16 mouse cellular contexts compared by ENCODE assay signal in the genomic region with DNA sequence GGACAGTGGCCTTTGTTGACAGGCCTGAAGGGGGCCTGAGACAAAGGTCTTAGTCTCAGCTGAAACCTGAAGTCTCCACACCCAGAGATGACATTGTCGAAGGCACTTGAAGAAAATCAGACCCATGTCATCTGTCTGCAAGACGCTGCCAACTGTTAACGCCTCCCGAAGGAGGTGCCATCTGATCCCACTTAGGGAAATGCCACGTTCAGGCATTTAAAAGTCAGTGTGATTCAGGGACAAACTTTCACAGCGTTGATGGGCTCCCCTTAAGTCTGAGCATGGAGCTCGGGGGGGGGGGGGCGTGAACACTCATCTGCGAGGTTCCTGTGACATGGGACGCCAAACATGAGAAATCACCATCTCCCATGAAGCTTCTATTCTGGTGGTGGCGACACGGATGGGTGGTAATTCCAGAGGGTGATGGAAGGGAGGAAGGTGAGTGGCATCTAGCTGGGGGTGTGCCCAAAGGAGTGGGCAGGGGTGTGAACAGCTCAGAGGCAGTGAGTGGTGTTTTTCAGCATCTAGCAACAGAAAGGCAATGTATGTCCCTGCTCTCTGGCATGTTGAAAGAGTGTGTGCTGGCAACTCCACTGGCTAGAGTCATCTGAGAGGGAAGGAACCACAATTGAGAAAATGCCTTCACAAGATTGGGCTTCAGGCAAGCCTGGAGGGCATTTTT.
DNase-seq lines count a peak whose midpoint lies in the region; ATAC-seq and TF ChIP-seq lines count a peak whose summit lies in the region.
"Had no signal": no experiment of that assay in that cellular context is flagged by ENCODE, and none has a peak within 500 bp of the region (broad histone marks: within the 10 kb centered on the region; RNA-seq: fewer than 3 reads in every experiment).

No protein-coding gene starts in this region.

- H3K4me3 ChIP-seq in forebrain, postnatal 0 days (ENCODE audit: low read depth, low read length): no peak overlapping the region
- H3K4me3 ChIP-seq: embryonic facial prominence, embryonic 12.5 days; heart, embryonic 10.5 days; midbrain, embryonic 12.5 days had no signal

- H3K4me1 ChIP-seq in forebrain, postnatal 0 days (ENCODE audit: insufficient read depth): no peaks in the 10 kb centered on the region
- H3K4me1 ChIP-seq: embryonic facial prominence, embryonic 12.5 days had no signal

- DNase-seq in right cerebral cortex, adult 18-20 months: peak; percentile 75
- DNase-seq in right cerebral cortex, postnatal 4 days: no peak
- DNase-seq in forebrain, postnatal 0 days: peak; percentile 62
- peak; percentile 29 to 81 for DNase-seq in left cerebral cortex, postnatal 14 days (ENCODE audit: low spot score in 2 of 2)
- DNase-seq in yolk sac, embryonic 10.5 days (ENCODE audit: low spot score): no peak
- no peak for DNase-seq in urinary bladder, postnatal 4 days (ENCODE audit: low spot score in 2 of 2)
- no peak for DNase-seq in Muller cell, postnatal 12 days (ENCODE audit: inconsistent ontology term)
- DNase-seq: adrenal gland, postnatal 36 days; gastrocnemius, postnatal 25 days; liver; lung, adult 18-20 months; lung, postnatal 4 days had no signal

- H3K27ac ChIP-seq in forebrain, postnatal 0 days (ENCODE audit: low read depth, low read length): no peak overlapping the region
- H3K27ac ChIP-seq: embryonic facial prominence, embryonic 12.5 days; midbrain, embryonic 12.5 days had no signal

- ATAC-seq in forebrain, postnatal 0 days: peak; percentile 85
- ATAC-seq: CD4-positive, CD25-positive, alpha-beta regulatory T cell, adult 4 months had no signal

- TF ChIP-seq CTCF in forebrain, postnatal 0 days (IDR thresholded peaks at IDR 0.05; ENCODE audit: low read depth): no peak

- no peak overlapping the region for H3K4me2 ChIP-seq in forebrain, postnatal 0 days (ENCODE audit: low read depth)
- H3K4me2 ChIP-seq: embryonic facial prominence, embryonic 12.5 days; midbrain, embryonic 12.5 days had no signal

- intact Hi-C loops in left cerebral cortex, postnatal 14 days (cut with DNase I): no loop called here

- no peaks in the 10 kb centered on the region for H3K27me3 ChIP-seq in forebrain, postnatal 0 days (ENCODE audit: insufficient read depth, low read length)
- H3K27me3 ChIP-seq: embryonic facial prominence, embryonic 12.5 days had no signal

- 54% methylated on average over 12 of the region's 12 CpGs for WGBS in forebrain, postnatal 0 days

- no peak overlapping the region for H3K9ac ChIP-seq in forebrain, postnatal 0 days
- H3K9ac ChIP-seq: embryonic facial prominence, embryonic 12.5 days; midbrain, embryonic 12.5 days had no signal

- H3K9me3 ChIP-seq in forebrain, postnatal 0 days (ENCODE audit: low read length): no peaks in the 10 kb centered on the region
- H3K9me3 ChIP-seq: embryonic facial prominence, embryonic 12.5 days; heart, embryonic 10.5 days; midbrain, embryonic 12.5 days had no signal

- H3K36me3 ChIP-seq in forebrain, postnatal 0 days (ENCODE audit: insufficient read depth): no peaks in the 10 kb centered on the region
- H3K36me3 ChIP-seq: embryonic facial prominence, embryonic 12.5 days; heart, embryonic 10.5 days; midbrain, embryonic 12.5 days had no signal

Comparison
In these comparisons a context has a peak if more than half of its experiments do, and no peak if none do; other contexts are left out.
1. DNase-seq: peak in right cerebral cortex, adult 18-20 months (single experiment), forebrain, postnatal 0 days (single experiment) and left cerebral cortex, postnatal 14 days (2 of 2); none in right cerebral cortex, postnatal 4 days (single experiment), yolk sac, embryonic 10.5 days (single experiment), urinary bladder, postnatal 4 days (0 of 2) and Muller cell, postnatal 12 days (single experiment).